Mouse (Mus musculus) natural killer cell, adult 2 months (primary cell): ENCODE measurements around the gene Olfr1136.

Source experiments
- DNase-seq, 2 experiments: peaks; one replicate each; pipeline ENCODE4 v3.0.0; 2022; ENCODE audit warnings: low spot score in 2 of 2

Gene Olfr1136

GRCm38 (mm10) chr2:87693847-87694246, at the start of gene Olfr1136:
Gene Olfr1136, minus strand, starts transcription at chr2:87693947.
- DNase-seq = no peak

GRCm38 (mm10) chr2:87743452-87743851, 49.7 kb upstream of the Olfr1136 start, which contains the start of gene Olfr1140:
Gene Olfr1140, plus strand, starts transcription at chr2:87743752.
- no peak for DNase-seq

- no peak for DNase-seq
Observed at GRCm38 (mm10) chr2:87739878-87740277, 46.1 kb upstream of the Olfr1136 start, which contains the start of gene Olfr1138. Gene Olfr1138, minus strand, starts transcription at chr2:87739978.

- no peak for DNase-seq
Observed at GRCm38 (mm10) chr2:87713079-87713478, 19.3 kb upstream of the Olfr1136 start, which contains the start of gene Olfr1137. Gene Olfr1137, minus strand, starts transcription at chr2:87713179.

- no peak for DNase-seq
Observed at GRCm38 (mm10) chr2:87673564-87673963, 20.2 kb downstream of the Olfr1136 start, which contains the start of gene Olfr1135. Gene Olfr1135, minus strand, starts transcription at chr2:87673664.

GRCm38 (mm10) chr2:87658360-87658759, 35.4 kb downstream of the Olfr1136 start, which contains the start of gene Olfr1134:
Gene Olfr1134, minus strand, starts transcription at chr2:87658460.
- DNase-seq = no peak

- no peak for DNase-seq
Observed at GRCm38 (mm10) chr2:87647274-87647673, 46.5 kb downstream of the Olfr1136 start, which contains the start of gene Olfr1133. Gene Olfr1133, minus strand, starts transcription at chr2:87647374.
